Mouse (Mus musculus) heart, postnatal 0 days (tissue): ENCODE data around the gene Kmt5b.

Experiments
- CTCF ChIP-seq: IDR thresholded peaks from 2 replicates; pipeline ENCODE4 v1.5.1; 2016; ENCODE audit warnings: antibody characterized with exemption, control low read depth, low read depth
- EP300 ChIP-seq: IDR thresholded peaks from 2 replicates; pipeline ENCODE4 v1.6.1; 2016; ENCODE audit warnings: antibody characterized with exemption, low read depth

- no peak for TF ChIP-seq CTCF
- TF ChIP-seq EP300 = no peak
Observed at GRCm38 (mm10) chr19:3825044-3825443, 57.8 kb downstream of the Kmt5b start.
